In the genomic region with DNA sequence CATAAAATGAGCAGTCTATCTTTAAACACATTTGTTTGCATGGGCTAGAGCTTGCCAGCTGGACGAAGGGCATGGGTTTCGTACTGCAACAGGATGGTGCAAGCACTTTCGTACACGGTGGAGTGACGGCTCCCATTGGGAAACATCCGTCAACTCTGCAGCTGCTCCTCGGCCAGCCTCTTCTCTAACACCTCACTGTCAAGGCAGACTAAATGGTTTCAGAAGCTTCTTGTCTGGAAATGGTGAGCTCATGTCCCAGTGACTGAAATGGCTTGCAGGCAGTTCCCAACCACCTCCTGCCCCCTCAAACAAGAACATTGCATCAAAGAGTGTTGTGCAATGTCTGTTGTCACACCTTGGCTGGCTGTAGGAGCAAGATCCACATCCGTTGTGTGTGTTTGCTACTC, we compare ENCODE assay signal across 12 mouse cellular contexts.
A peak's percentile ranks its signal among the peaks of the same experiment; 100 is the strongest.
DNase-seq lines count a peak whose midpoint lies in the region; ATAC-seq and TF ChIP-seq lines count a peak whose summit lies in the region.
"Had no signal": no experiment of that assay in that cellular context is flagged by ENCODE, and none has a peak within 500 bp of the region (broad histone marks: within the 10 kb centered on the region; RNA-seq: fewer than 3 reads in every experiment).

No protein-coding gene starts in this region.

- no peak overlapping the region for H3K4me3 ChIP-seq in heart, adult 2 months
- no peak overlapping the region for H3K4me3 ChIP-seq in heart, embryonic 11.5 days (ENCODE audit: low read depth, low read length)
- H3K4me3 ChIP-seq in liver, embryonic 11.5 days (ENCODE audit: low read depth, low read length), result no peak overlapping the region
- no peak overlapping the region for H3K4me3 ChIP-seq in kidney, embryonic 15.5 days (replicated peaks)
- H3K4me3 ChIP-seq: intestine, embryonic 15.5 days; neural tube, embryonic 13.5 days had no signal

- no peaks in the 10 kb centered on the region for H3K36me3 ChIP-seq in heart, adult 2 months (ENCODE audit: control insufficient read depth, insufficient read depth, low read length)
- H3K36me3 ChIP-seq in heart, embryonic 11.5 days (ENCODE audit: control insufficient read depth, insufficient read depth, low read length), result no peaks in the 10 kb centered on the region
- no peaks in the 10 kb centered on the region for H3K36me3 ChIP-seq in liver, embryonic 11.5 days (ENCODE audit: control insufficient read depth, insufficient read depth, low read length)
- H3K36me3 ChIP-seq in kidney, embryonic 15.5 days, result no peaks in the 10 kb centered on the region
- H3K36me3 ChIP-seq: intestine, embryonic 15.5 days; neural tube, embryonic 13.5 days had no signal

- no peak overlapping the region for H3K4me2 ChIP-seq in heart, embryonic 11.5 days
- H3K4me2 ChIP-seq in liver, embryonic 11.5 days, result no peak overlapping the region
- H3K4me2 ChIP-seq in kidney, embryonic 15.5 days, result no peak overlapping the region
- H3K4me2 ChIP-seq: intestine, embryonic 15.5 days; neural tube, embryonic 13.5 days had no signal

- H3K27ac ChIP-seq in heart, adult 2 months, result no peak overlapping the region
- no peak overlapping the region for H3K27ac ChIP-seq in heart, embryonic 11.5 days (ENCODE audit: low read depth, low read length)
- H3K27ac ChIP-seq in liver, embryonic 11.5 days (ENCODE audit: low read depth, low read length), result no peak overlapping the region
- no peak overlapping the region for H3K27ac ChIP-seq in kidney, embryonic 15.5 days
- H3K27ac ChIP-seq: intestine, embryonic 15.5 days; macrophage; neural tube, embryonic 13.5 days had no signal

- peaks cover 2% of the 10 kb centered on the region for H3K4me1 ChIP-seq in heart, adult 2 months (ENCODE audit: control insufficient read depth, insufficient read depth, low read length)
- peaks cover 3% of the 10 kb centered on the region; the same call in 1 of the 2 replicates for H3K4me1 ChIP-seq in heart, embryonic 11.5 days (ENCODE audit: control insufficient read depth, insufficient read depth, low read length)
- H3K4me1 ChIP-seq in liver, embryonic 11.5 days (replicated peaks; ENCODE audit: control insufficient read depth, insufficient read depth, low read length), result no peaks in the 10 kb centered on the region; the same call in 1 of the 2 replicates
- H3K4me1 ChIP-seq in kidney, embryonic 15.5 days, result no peaks in the 10 kb centered on the region; the same call in 1 of the 2 replicates
- H3K4me1 ChIP-seq: intestine, embryonic 15.5 days; neural tube, embryonic 13.5 days had no signal

- intact Hi-C loops in heart, adult 2 months (cut with DNase I), result no loop called here

- WGBS in heart, adult 2 months, result 46% methylated on average over 8 of the region's 8 CpGs
- WGBS in heart, embryonic 11.5 days (ENCODE audit: insufficient replicate concordance), result 31% methylated on average over 8 of the region's 8 CpGs
- 45% methylated on average over 8 of the region's 8 CpGs for WGBS in liver, embryonic 11.5 days
- 54% methylated on average over 8 of the region's 8 CpGs for WGBS in kidney, embryonic 15.5 days

- peak; percentile 46 to 77 for DNase-seq in heart, adult 2 months
- peak; percentile 48 for DNase-seq in fibroblast of lung, adult 2 months (ENCODE audit: low read depth)
- no peak for DNase-seq in liver, embryonic 11.5 days (ENCODE audit: low spot score)
- DNase-seq in right cerebral cortex, postnatal 14 days, result no peak
- DNase-seq in right cerebral cortex, postnatal 36 days (ENCODE audit: low spot score in 2 of 2), result no peak
- DNase-seq: embryo, embryonic 11 days had no signal

- no peaks in the 10 kb centered on the region for H3K27me3 ChIP-seq in heart, adult 2 months (ENCODE audit: control insufficient read depth, insufficient read depth, low read length)
- H3K27me3 ChIP-seq in heart, embryonic 11.5 days (ENCODE audit: control insufficient read depth, insufficient read depth, low read length), result no peaks in the 10 kb centered on the region
- no peaks in the 10 kb centered on the region for H3K27me3 ChIP-seq in liver, embryonic 11.5 days (replicated peaks; ENCODE audit: control insufficient read depth, insufficient read depth, low read length)
- H3K27me3 ChIP-seq in kidney, embryonic 15.5 days, result no peaks in the 10 kb centered on the region
- H3K27me3 ChIP-seq: intestine, embryonic 15.5 days; neural tube, embryonic 13.5 days had no signal

- H3K9ac ChIP-seq in heart, adult 2 months (ENCODE audit: low read depth, low read length), result no peak overlapping the region
- no peak overlapping the region for H3K9ac ChIP-seq in heart, embryonic 11.5 days (ENCODE audit: low read depth, low read length)
- H3K9ac ChIP-seq in liver, embryonic 11.5 days (ENCODE audit: low read depth, low read length), result no peak overlapping the region
- no peak overlapping the region for H3K9ac ChIP-seq in kidney, embryonic 15.5 days
- H3K9ac ChIP-seq: intestine, embryonic 15.5 days; neural tube, embryonic 13.5 days had no signal

- TF ChIP-seq CTCF in heart, adult 2 months (IDR thresholded peaks at IDR 0.05), result no peak

- no peaks in the 10 kb centered on the region for H3K9me3 ChIP-seq in heart, embryonic 11.5 days (replicated peaks; ENCODE audit: control insufficient read depth, low read length)
- no peaks in the 10 kb centered on the region for H3K9me3 ChIP-seq in liver, embryonic 11.5 days (ENCODE audit: control insufficient read depth, low read length)
- no peaks in the 10 kb centered on the region for H3K9me3 ChIP-seq in kidney, embryonic 15.5 days (replicated peaks)
- H3K9me3 ChIP-seq: intestine, embryonic 15.5 days; neural tube, embryonic 13.5 days had no signal

- TF ChIP-seq EP300 in heart, adult 2 months (IDR thresholded peaks at IDR 0.05; ENCODE audit: insufficient read depth, low read depth, low read length), result no peak

- TF ChIP-seq POLR2A in heart, adult 2 months (IDR thresholded peaks at IDR 0.05; ENCODE audit: insufficient read depth, low read depth, low read length), result no peak

- no peaks in the 10 kb centered on the region for H3K79me2 ChIP-seq in heart, adult 2 months (replicated peaks; ENCODE audit: control insufficient read depth, insufficient read depth, low read length)

- no peak for ATAC-seq in heart, embryonic 11.5 days (replicated peaks; ENCODE audit: insufficient number of reproducible peaks, low FRiP score, low TSS enrichment)
- ATAC-seq in liver, embryonic 11.5 days (replicated peaks; ENCODE audit: low FRiP score), result peak; percentile 47; the same call in 1 of the 2 replicates
- peak; percentile 62 for ATAC-seq in megakaryocyte, adult 5-6 weeks (ENCODE audit: poor library complexity, severe bottlenecking)
- no peak for ATAC-seq in kidney, embryonic 15.5 days (replicated peaks; ENCODE audit: low FRiP score)
- ATAC-seq: intestine, embryonic 15.5 days had no signal

Comparison
In these comparisons a context has a peak if more than half of its experiments do, and no peak if none do; other contexts are left out.
1. DNase-seq: peak in heart, adult 2 months (2 of 2) and fibroblast of lung, adult 2 months (single experiment); none in liver, embryonic 11.5 days (single experiment), right cerebral cortex, postnatal 14 days (single experiment) and right cerebral cortex, postnatal 36 days (0 of 2).
2. ATAC-seq: peak in liver, embryonic 11.5 days (single experiment) and megakaryocyte, adult 5-6 weeks (single experiment); none in heart, embryonic 11.5 days (single experiment) and kidney, embryonic 15.5 days (single experiment).